Mouse (Mus musculus): Measurements from ENCODE around the gene Scfd1. TPM values are rescaled to one million over a fixed set of nuclear protein-coding genes. Genes with fewer than 3 reads are reported as not detected.
A peak's percentile ranks its signal among the peaks of the same experiment; 100 is the strongest.

Scfd1 gene
- total RNA-seq (2021) = 10 to 100 TPM; 26.2 to 27.6 TPM
- long read RNA-seq, experiment 1, transcript Scfd1-201 (25 exons, 2,096 nt) = major isoform, 37 of 43 reads
- long read RNA-seq, experiment 1, partial matches to known transcripts = 1 of 43 reads
- long read RNA-seq, experiment 1, other reads (novel, unspliced or antisense) = 5 of 43 reads
- long read RNA-seq, experiment 2, transcript Scfd1-201 (25 exons, 2,096 nt) = major isoform, 34 of 40 reads
- long read RNA-seq, experiment 2, partial matches to known transcripts = 0 of 40 reads
- long read RNA-seq, experiment 2, other reads (novel, unspliced or antisense) = 5 of 40 reads

- DNase-seq = peak; percentile 91 to 94
- intact Hi-C loops (cut with DNase I) = no loop called here
These were observed at the start of gene Scfd1 for GRCm38 (mm10) chr12:51377003-51377887. TSS of gene Scfd1 (plus strand) at chr12:51377510.

GRCm38 (mm10) chr12:51337014-51337413 lies 40.3 kb upstream of the Scfd1 start:
- DNase-seq = no peak
- intact Hi-C loops (cut with DNase I) = no loop called here

GRCm38 (mm10) chr12:51346121-51346520 lies 31.2 kb upstream of the Scfd1 start:
- no peak for DNase-seq
- intact Hi-C loops (cut with DNase I) = no loop called here

GRCm38 (mm10) chr12:51347988-51348697 lies 29.2 kb upstream of the Scfd1 start, which contains the start of gene G2e3:
TSS of gene G2e3 (plus strand) at chr12:51348061.
- peak; percentile 88 for DNase-seq
- intact Hi-C loops (cut with DNase I) = no loop called here

- intact Hi-C loops (cut with DNase I) = no loop called here
- no peak for DNase-seq
These were observed 28.7 kb upstream of the Scfd1 start for GRCm38 (mm10) chr12:51348698-51348998.

GRCm38 (mm10) chr12:51355296-51355695 lies 22.0 kb upstream of the Scfd1 start:
- intact Hi-C loops (cut with DNase I) = no loop called here
- peak; percentile 20 to 24 for DNase-seq

- no peak for DNase-seq
- intact Hi-C loops (cut with DNase I) = no loop called here
These were observed 16.0 kb upstream of the Scfd1 start for GRCm38 (mm10) chr12:51361294-51361693.

- no peak for DNase-seq
- intact Hi-C loops (cut with DNase I) = no loop called here
These were observed 14.4 kb upstream of the Scfd1 start for GRCm38 (mm10) chr12:51362898-51363297.

GRCm38 (mm10) chr12:51368504-51368903 lies 8.8 kb upstream of the Scfd1 start:
- intact Hi-C loops (cut with DNase I) = no loop called here

GRCm38 (mm10) chr12:51377888-51378190 lies 529 bp downstream of the Scfd1 start:
- intact Hi-C loops (cut with DNase I) = no loop called here
- DNase-seq = no peak

More at GRCm38 (mm10) chr12:51368504-51368903, 8.8 kb upstream of the Scfd1 start:
- no peak for DNase-seq

- intact Hi-C loops (cut with DNase I) = loop anchor here (5.0 to 10.0 kb wide), 2 partner anchors 222 to 345 kb away; no protein-coding TSS in a partner anchor
- DNase-seq = no peak
These were observed 22.6 kb downstream of the Scfd1 start for GRCm38 (mm10) chr12:51399871-51400270.

GRCm38 (mm10) chr12:51402060-51402698 lies 24.9 kb downstream of the Scfd1 start:
- intact Hi-C loops (cut with DNase I) = loop anchor here (5.0 to 10.0 kb wide), 2 partner anchors 220 to 343 kb away; no protein-coding TSS in a partner anchor
- peak in 1 of 2 experiments; percentile 14 for DNase-seq

GRCm38 (mm10) chr12:51403987-51404586 lies 26.8 kb downstream of the Scfd1 start:
- no peak for DNase-seq
- intact Hi-C loops (cut with DNase I) = loop anchor here (5.0 to 10.0 kb wide), 2 partner anchors 218 to 341 kb away; no protein-coding TSS in a partner anchor

GRCm38 (mm10) chr12:51411362-51411761 lies 34.1 kb downstream of the Scfd1 start:
- intact Hi-C loops (cut with DNase I) = no loop called here

GRCm38 (mm10) chr12:51437541-51437940 lies 60.2 kb downstream of the Scfd1 start:
- no peak for DNase-seq
- intact Hi-C loops (cut with DNase I) = no loop called here

More at GRCm38 (mm10) chr12:51411362-51411761, 34.1 kb downstream of the Scfd1 start:
- DNase-seq = no peak

GRCm38 (mm10) chr12:51438311-51438710 lies 61.0 kb downstream of the Scfd1 start:
- no peak for DNase-seq
- intact Hi-C loops (cut with DNase I) = no loop called here

- DNase-seq = no peak
- intact Hi-C loops (cut with DNase I) = no loop called here
These were observed 72.0 kb downstream of the Scfd1 start for GRCm38 (mm10) chr12:51449303-51449702.

GRCm38 (mm10) chr12:51470881-51471280 lies 93.6 kb downstream of the Scfd1 start:
- intact Hi-C loops (cut with DNase I) = no loop called here
- DNase-seq = no peak

- intact Hi-C loops (cut with DNase I) = no loop called here
These were observed 103.9 kb downstream of the Scfd1 start for GRCm38 (mm10) chr12:51481246-51481645.

GRCm38 (mm10) chr12:51492040-51492439 lies 114.7 kb downstream of the Scfd1 start:
- intact Hi-C loops (cut with DNase I) = no loop called here
- no peak for DNase-seq

More at GRCm38 (mm10) chr12:51481246-51481645, 103.9 kb downstream of the Scfd1 start:
- DNase-seq = no peak

Data from heart, postnatal 14 days (tissue).